ENCODE assay signal across 20 mouse cellular contexts in genomic region chr4:105808728-105809127, GRCm38 (mm10). TPM values are rescaled to one million over a fixed set of nuclear protein-coding genes. Genes with fewer than 3 reads are reported as not detected.
"Had no signal": no experiment of that assay in that cellular context is flagged by ENCODE, and none has a peak within 500 bp of the region (broad histone marks: within the 10 kb centered on the region; RNA-seq: fewer than 3 reads in every experiment).

No protein-coding gene starts in this region.

- H3K9me3 ChIP-seq: limb, embryonic 15.5 days; liver, embryonic 12.5 days; midbrain, embryonic 15.5 days had no signal

- H3K27ac ChIP-seq: layer of hippocampus, adult 2 months; limb, embryonic 15.5 days; liver, embryonic 12.5 days; midbrain, embryonic 15.5 days; stomach, postnatal 0 days had no signal

- H3K9ac ChIP-seq: limb, embryonic 15.5 days; liver, embryonic 12.5 days; midbrain, embryonic 15.5 days had no signal

- H3K4me3 ChIP-seq: layer of hippocampus, adult 2 months; limb, embryonic 15.5 days; liver, embryonic 12.5 days; midbrain, embryonic 15.5 days had no signal

- H3K36me3 ChIP-seq: limb, embryonic 15.5 days; liver, embryonic 12.5 days; midbrain, embryonic 15.5 days had no signal

- H3K4me1 ChIP-seq: limb, embryonic 15.5 days; liver, embryonic 12.5 days; midbrain, embryonic 15.5 days had no signal

- H3K27me3 ChIP-seq: limb, embryonic 15.5 days; liver, embryonic 12.5 days; midbrain, embryonic 15.5 days had no signal

- DNase-seq: kidney, adult 8-10 months; kidney, postnatal 4 days; left cerebral cortex, postnatal 4 days; lung, postnatal 4 days; right cerebral cortex, postnatal 25 days; thymus, postnatal 4 days had no signal

- H3K4me2 ChIP-seq: limb, embryonic 15.5 days; liver, embryonic 12.5 days; midbrain, embryonic 11.5 days; midbrain, embryonic 15.5 days had no signal

- ATAC-seq: intestine, embryonic 16.5 days; liver, embryonic 12.5 days; midbrain, embryonic 15.5 days had no signal

RNA-seq across cellular contexts. Expression of gene Gm12728, which starts 19.1 kb away (rescaled TPM):
- total RNA-seq: layer of hippocampus, adult 2 months; layer of hippocampus, postnatal 10 days; left cerebral cortex, postnatal 10 days; left cerebral cortex, postnatal 4 days; megakaryocyte, adult 5-6 weeks had no signal
- polyA plus RNA-seq: intestine, embryonic 16.5 days; kidney, embryonic 16.5 days; limb, embryonic 15.5 days; liver, embryonic 16.5 days; lung, embryonic 16.5 days; midbrain, embryonic 11.5 days; midbrain, embryonic 15.5 days; neural tube, embryonic 14.5 days had no signal
